8 mouse cellular contexts compared by ENCODE assay signal in the genomic region with DNA sequence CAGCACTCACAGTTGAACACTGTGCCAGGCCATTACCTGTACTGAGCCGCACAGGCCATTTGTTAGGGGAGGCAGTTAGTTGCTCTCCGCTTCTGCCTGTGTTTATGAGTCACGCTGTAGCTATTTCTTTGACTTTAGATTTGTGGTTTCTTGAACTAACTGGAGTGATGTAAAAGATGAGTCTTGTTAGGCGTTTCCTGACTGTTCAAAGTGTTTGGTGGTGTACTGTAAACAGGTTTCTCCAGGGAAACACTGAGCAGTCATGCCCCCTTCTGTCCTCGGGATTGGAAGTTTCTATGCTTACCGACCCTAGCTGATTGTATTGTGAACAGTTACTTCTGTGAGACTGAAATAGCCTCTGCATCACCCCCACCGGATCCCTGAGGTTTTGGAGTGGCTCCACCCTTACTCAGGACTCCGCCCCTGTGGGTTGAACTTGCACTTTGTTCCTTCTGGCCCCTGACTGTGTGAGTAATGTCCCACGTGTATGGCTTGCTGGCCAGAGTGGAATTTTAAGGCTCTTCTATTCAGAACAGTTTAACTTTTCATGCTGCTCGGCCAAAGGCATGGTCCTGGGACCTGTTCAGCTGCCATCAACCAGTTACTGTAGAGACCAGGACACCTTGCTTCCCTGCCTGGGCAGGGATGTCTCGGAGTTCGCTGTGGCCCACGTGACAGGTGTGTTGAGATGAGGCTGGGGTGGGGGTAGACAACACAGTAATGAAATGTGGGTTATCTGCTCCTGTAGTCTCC. TPM values are rescaled to one million over a fixed set of nuclear protein-coding genes. Genes with fewer than 3 reads are reported as not detected.
DNase-seq lines count a peak whose midpoint lies in the region; ATAC-seq and TF ChIP-seq lines count a peak whose summit lies in the region.

No protein-coding gene starts in this region.

- ATAC-seq in Patski = peak; percentile 84
- ATAC-seq in embryonic facial prominence, embryonic 14.5 days (ENCODE audit: low read depth) = peak; percentile 58
- peak; percentile 90 for ATAC-seq in heart, embryonic 15.5 days (replicated peaks; ENCODE audit: insufficient number of reproducible peaks, insufficient read depth, low FRiP score, low read depth)
- peak; percentile 94 for ATAC-seq in megakaryocyte, adult 5-6 weeks (ENCODE audit: poor library complexity, severe bottlenecking)

- H3K36me3 ChIP-seq in embryonic facial prominence, embryonic 14.5 days (ENCODE audit: control insufficient read depth, insufficient read depth, low read length) = no peaks in the 10 kb centered on the region
- no peaks in the 10 kb centered on the region; the same call in 1 of the 2 replicates for H3K36me3 ChIP-seq in heart, embryonic 15.5 days

- CTCF ChIA-PET in Patski (lab: Charles Lee) = interaction anchor here (0.8 kb wide), 1 partner anchor 16 kb away, joined by 3 read pairs; no protein-coding TSS in a partner anchor

- H3K9ac ChIP-seq in embryonic facial prominence, embryonic 14.5 days (ENCODE audit: low read depth, low read length) = 0 out of 2 replicates have a peak overlapping the region, but pooled peaks have one; percentile 19
- peak overlapping the region; percentile 38; the same call in 1 of the 2 replicates for H3K9ac ChIP-seq in heart, embryonic 15.5 days

- peak overlapping the region; percentile 58 for H3K27ac ChIP-seq in embryonic facial prominence, embryonic 14.5 days (replicated peaks; ENCODE audit: low read depth, low read length)
- peak overlapping the region; percentile 75 for H3K27ac ChIP-seq in heart, embryonic 15.5 days

- peak; percentile 86 for DNase-seq in 3134 (ENCODE audit: extremely low read depth, insufficient read length, low spot score)
- peak; percentile 91 for DNase-seq in Patski (ENCODE audit: low read depth, low spot score)
- peak; percentile 76 for DNase-seq in embryonic facial prominence, embryonic 14.5 days (ENCODE audit: low spot score)
- peak; percentile 80 for DNase-seq in kidney, postnatal 10 days
- DNase-seq in spleen, postnatal 36 days (ENCODE audit: low spot score in 2 of 2) = peak; percentile 85 to 88
- DNase-seq in layer of hippocampus, adult 8-10 months (ENCODE audit: low spot score in 2 of 2) = no peak

- 0 out of 2 replicates have a peak overlapping the region, but pooled peaks have one; percentile 5 for H3K4me3 ChIP-seq in embryonic facial prominence, embryonic 14.5 days (ENCODE audit: low read depth, low read length)
- H3K4me3 ChIP-seq in heart, embryonic 15.5 days = peak overlapping the region; percentile 39

- H3K9me3 ChIP-seq in embryonic facial prominence, embryonic 14.5 days (ENCODE audit: control insufficient read depth, low read length) = no peaks in the 10 kb centered on the region
- H3K9me3 ChIP-seq in heart, embryonic 15.5 days (replicated peaks) = no peaks in the 10 kb centered on the region

- in situ Hi-C loops in Patski (cut with MboI; ENCODE audit: low pct_unique_long_range_greater_than_20kb) = no loop called here

- peak overlapping the region; percentile 41; the same call in 1 of the 2 replicates for H3K4me2 ChIP-seq in embryonic facial prominence, embryonic 14.5 days (ENCODE audit: low read depth, low read length)
- peak overlapping the region; percentile 64 for H3K4me2 ChIP-seq in heart, embryonic 15.5 days

- no peak for TF ChIP-seq CTCF in Patski (IDR thresholded peaks at IDR 0.05)

- peaks cover 18% of the 10 kb centered on the region for H3K4me1 ChIP-seq in embryonic facial prominence, embryonic 14.5 days (ENCODE audit: control insufficient read depth, insufficient read depth, low read length)
- H3K4me1 ChIP-seq in heart, embryonic 15.5 days (replicated peaks) = peaks cover 31% of the 10 kb centered on the region

- POLR2A ChIA-PET in Patski (lab: Charles Lee) = no interaction called here

- WGBS in embryonic facial prominence, embryonic 14.5 days = 25% methylated on average over 13 of the region's 13 CpGs
- 10% methylated on average over 13 of the region's 13 CpGs for WGBS in heart, embryonic 15.5 days

- H3K27me3 ChIP-seq in Patski = no peaks in the 10 kb centered on the region
- no peaks in the 10 kb centered on the region for H3K27me3 ChIP-seq in embryonic facial prominence, embryonic 14.5 days (replicated peaks; ENCODE audit: control insufficient read depth, insufficient read depth, low read length)
- no peaks in the 10 kb centered on the region for H3K27me3 ChIP-seq in heart, embryonic 15.5 days

RNA-seq across cellular contexts. Expression of gene Abl2, which starts 57.0 kb away (rescaled TPM):
- polyA plus RNA-seq in Patski (2021) = 21.7 TPM
- polyA plus RNA-seq in embryonic facial prominence, embryonic 14.5 days (2014; fragmentation: Nextera tagmentation; extraction: Ambion mirVana) = 5.4 and 5.5 TPM in 2 replicates
- 2.4 and 2.8 TPM in 2 replicates for polyA plus RNA-seq in heart, embryonic 15.5 days (2015; fragmentation: Nextera tagmentation; extraction: Ambion mirVana)
- total RNA-seq in megakaryocyte, adult 5-6 weeks (2015) = 3.5 and 4.2 TPM in 2 replicates
- total RNA-seq in megakaryocyte, adult 5-6 weeks (2017) = 8.0 and 8.1 TPM in 2 replicates
- 10 to 100 TPM; 76.6 to 82.4 (median 79.9) TPM for total RNA-seq in layer of hippocampus, adult 8-10 months (2022)

RNA-seq across cellular contexts. Expression of gene Tor3a, which starts 58.6 kb away (rescaled TPM):
- 29.5 TPM for polyA plus RNA-seq in Patski (2021)
- polyA plus RNA-seq in embryonic facial prominence, embryonic 14.5 days (2014; fragmentation: Nextera tagmentation; extraction: Ambion mirVana) = 9.5 and 10.0 TPM in 2 replicates
- polyA plus RNA-seq in heart, embryonic 15.5 days (2015; fragmentation: Nextera tagmentation; extraction: Ambion mirVana) = 6.5 and 8.6 TPM in 2 replicates
- total RNA-seq in megakaryocyte, adult 5-6 weeks (2015) = 18.4 and 25.5 TPM in 2 replicates
- 27.2 and 39.1 TPM in 2 replicates for total RNA-seq in megakaryocyte, adult 5-6 weeks (2017)
- total RNA-seq in layer of hippocampus, adult 8-10 months (2022) = 10 to 100 TPM in 1 of 4 experiments, 1 to 10 TPM in 3; 8.2 to 11.9 (median 8.7) TPM

Comparison
In these comparisons a context has a peak if more than half of its experiments do, and no peak if none do; other contexts are left out.
1. DNase-seq: peak in 3134 (single experiment), Patski (single experiment), embryonic facial prominence, embryonic 14.5 days (single experiment), kidney, postnatal 10 days (single experiment) and spleen, postnatal 36 days (2 of 2); none in layer of hippocampus, adult 8-10 months (0 of 2).
2. Peak in every context shown above with its lines, with median percentiles within 50 percentile points of each other: ATAC-seq.